Mouse (Mus musculus): ENCODE measurements around the gene Chmp6.

DNA sequence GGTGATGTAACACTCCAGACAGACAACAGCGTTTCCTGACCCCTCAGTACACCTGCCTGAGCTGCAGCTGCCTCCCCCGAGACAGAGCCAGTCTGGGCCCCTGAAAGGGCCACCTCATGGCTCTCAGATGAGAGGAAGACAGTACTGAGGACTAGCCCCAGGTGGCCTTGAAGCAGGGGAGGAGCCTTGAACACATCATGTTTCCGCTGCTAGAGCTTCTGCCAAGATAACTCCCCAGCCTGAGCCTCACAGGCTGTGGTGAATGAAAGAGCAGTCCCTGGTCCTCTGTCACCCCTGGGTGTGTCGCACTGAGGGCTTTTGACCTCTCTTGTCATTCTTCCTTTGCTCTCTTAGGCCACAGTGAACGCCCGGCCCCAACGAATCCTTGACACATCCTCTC is 42.1 kb upstream of the Chmp6 start:
- TF ChIP-seq CTCF (IDR thresholded peaks at IDR 0.05; ENCODE audit: borderline replicate concordance, insufficient read depth, low read depth, low read length) (no peak), POLR2A (IDR thresholded peaks at IDR 0.05; ENCODE audit: borderline replicate concordance, insufficient read depth, low read length) (no peak)
